Mouse (Mus musculus): ENCODE data around the gene Apol6.

DNA sequence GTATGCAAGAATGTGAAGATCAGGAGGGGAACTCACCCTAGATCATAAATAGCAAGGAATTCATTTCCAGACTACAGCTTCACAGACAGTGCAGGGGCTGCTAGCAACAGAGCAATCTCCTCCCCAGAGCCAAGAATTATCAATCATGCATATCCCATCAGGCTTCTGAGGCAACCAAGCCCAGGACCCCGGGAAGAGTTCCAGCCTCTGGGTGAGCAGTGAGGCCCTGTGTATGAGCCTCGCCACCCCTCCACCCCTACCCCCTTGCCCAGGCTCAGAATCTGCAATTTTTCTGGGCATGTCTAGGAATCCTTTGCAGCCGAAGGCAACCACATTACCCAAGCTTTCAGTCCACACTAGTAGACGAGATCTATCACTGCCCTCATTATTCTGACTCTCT lies 22.7 kb upstream of the Apol6 start:
- no peak for TF ChIP-seq CTCF (IDR thresholded peaks at IDR 0.05; ENCODE audit: extremely low read depth, insufficient read length, insufficient replicate concordance, low read depth, low read length)
- no peak for TF ChIP-seq POLR2A (IDR thresholded peaks at IDR 0.05; ENCODE audit: low read depth, low read length)

All from small intestine, adult 2 months (tissue).